Mouse (Mus musculus) CH12F3 (cell line): Measurements from ENCODE around the gene Olfr1177-ps.

Experiments
- in situ Hi-C: fragments of 300-500 bp; cut with MboI; formaldehyde crosslinking; loops from 2 replicates; pipeline ENCODE4 v1.14.3; 2020; ENCODE audit warnings: low sequenced_read_pairs

The Olfr1177-ps gene

GRCm38 (mm10) chr2:88346392-88346791, at the start of gene Olfr1177-ps:
TSS of gene Olfr1177-ps (minus strand) at chr2:88346492.
- in situ Hi-C loops: no loop called here

- in situ Hi-C loops: no loop called here
These were observed 40.5 kb upstream of the Olfr1177-ps start, which contains the start of gene Olfr1178 for GRCm38 (mm10) chr2:88386762-88387161. TSS of gene Olfr1178 (plus strand) at chr2:88387062.

- in situ Hi-C loops: no loop called here
These were observed 10.0 kb upstream of the Olfr1177-ps start for GRCm38 (mm10) chr2:88356304-88356703.

GRCm38 (mm10) chr2:88336421-88336820, 9.9 kb downstream of the Olfr1177-ps start, which contains the start of gene Olfr1176:
TSS of gene Olfr1176 (plus strand) at chr2:88336721.
- in situ Hi-C loops: no loop called here

GRCm38 (mm10) chr2:88327115-88327514, 19.2 kb downstream of the Olfr1177-ps start, which contains the start of gene Olfr1175-ps:
TSS of gene Olfr1175-ps (minus strand) at chr2:88327215.
- in situ Hi-C loops: no loop called here

- in situ Hi-C loops: no loop called here
These were observed 31.3 kb downstream of the Olfr1177-ps start, which contains the start of gene Olfr1174-ps for GRCm38 (mm10) chr2:88315035-88315434. TSS of gene Olfr1174-ps (minus strand) at chr2:88315135.
